Mouse (Mus musculus): ENCODE results near the gene Erf.

Gene Erf

GRCm38 (mm10) chr7:25281166-25281733, 30.7 kb upstream of the Erf start:
- DNase-seq (ENCODE audit: extremely low read depth, low read depth), result no peak

GRCm38 (mm10) chr7:25279861-25280791, 29.6 kb upstream of the Erf start:
- no peak for DNase-seq (ENCODE audit: extremely low read depth, low read depth)

- DNase-seq (ENCODE audit: extremely low read depth, low read depth), result peak; percentile 74
Observed at GRCm38 (mm10) chr7:25279076-25279860, 28.7 kb upstream of the Erf start.

- DNase-seq (ENCODE audit: extremely low read depth, low read depth), result peak; percentile 92
Observed at GRCm38 (mm10) chr7:25278341-25279075, 27.9 kb upstream of the Erf start.

- no peak for DNase-seq (ENCODE audit: extremely low read depth, low read depth)
Observed at GRCm38 (mm10) chr7:25277998-25278340, 27.4 kb upstream of the Erf start.

- no peak for DNase-seq (ENCODE audit: extremely low read depth, low read depth)
Observed at GRCm38 (mm10) chr7:25277405-25277804, 26.8 kb upstream of the Erf start.

GRCm38 (mm10) chr7:25275555-25276298, 25.2 kb upstream of the Erf start:
- DNase-seq (ENCODE audit: extremely low read depth, low read depth), result no peak

- DNase-seq (ENCODE audit: extremely low read depth, low read depth), result no peak
Observed at GRCm38 (mm10) chr7:25274996-25275395, 24.4 kb upstream of the Erf start.

- DNase-seq (ENCODE audit: extremely low read depth, low read depth), result no peak
Observed at GRCm38 (mm10) chr7:25274571-25274970, 24.0 kb upstream of the Erf start.

GRCm38 (mm10) chr7:25273259-25274241, 23.0 kb upstream of the Erf start:
- DNase-seq (ENCODE audit: extremely low read depth, low read depth), result no peak

- no peak for DNase-seq (ENCODE audit: extremely low read depth, low read depth)
Observed at GRCm38 (mm10) chr7:25272445-25273258, 22.1 kb upstream of the Erf start.

- DNase-seq (ENCODE audit: extremely low read depth, low read depth), result no peak
Observed at GRCm38 (mm10) chr7:25271651-25272444, 21.3 kb upstream of the Erf start.

- no peak for DNase-seq (ENCODE audit: extremely low read depth, low read depth)
Observed at GRCm38 (mm10) chr7:25270652-25271633, 20.4 kb upstream of the Erf start.

GRCm38 (mm10) chr7:25269545-25270271, 19.1 kb upstream of the Erf start:
- DNase-seq (ENCODE audit: extremely low read depth, low read depth), result no peak

- no peak for DNase-seq (ENCODE audit: extremely low read depth, low read depth)
Observed at GRCm38 (mm10) chr7:25269029-25269428, 18.5 kb upstream of the Erf start.

- DNase-seq (ENCODE audit: extremely low read depth, low read depth), result no peak
Observed at GRCm38 (mm10) chr7:25268588-25268987, 18.0 kb upstream of the Erf start.
